Mouse (Mus musculus) spleen, adult 2 months (tissue): Measurements from ENCODE around the gene Sowahb.

Experiments
- CTCF ChIP-seq: fragments of 200-500 bp; IDR thresholded peaks from 2 replicates; pipeline ENCODE4 v1.5.1; 2011; ENCODE audit warnings: mild to moderate bottlenecking, inconsistent platforms; ENCODE audit not compliant: insufficient read depth, insufficient read length, insufficient replicate concordance; ENCODE audit errors: extremely low read depth
- POLR2A ChIP-seq: fragments of 200-500 bp; IDR thresholded peaks from 2 replicates; pipeline ENCODE4 v1.6.1; 2011; ENCODE audit warnings: low read depth, low read length, inconsistent platforms

GRCm38 (mm10) chr5:93042831-93043687 lies 1.8 kb downstream of the Sowahb start:
- no peak for TF ChIP-seq POLR2A
- no peak for TF ChIP-seq CTCF
